ENCODE assay signal across 1 mouse cellular context in the genomic region with DNA sequence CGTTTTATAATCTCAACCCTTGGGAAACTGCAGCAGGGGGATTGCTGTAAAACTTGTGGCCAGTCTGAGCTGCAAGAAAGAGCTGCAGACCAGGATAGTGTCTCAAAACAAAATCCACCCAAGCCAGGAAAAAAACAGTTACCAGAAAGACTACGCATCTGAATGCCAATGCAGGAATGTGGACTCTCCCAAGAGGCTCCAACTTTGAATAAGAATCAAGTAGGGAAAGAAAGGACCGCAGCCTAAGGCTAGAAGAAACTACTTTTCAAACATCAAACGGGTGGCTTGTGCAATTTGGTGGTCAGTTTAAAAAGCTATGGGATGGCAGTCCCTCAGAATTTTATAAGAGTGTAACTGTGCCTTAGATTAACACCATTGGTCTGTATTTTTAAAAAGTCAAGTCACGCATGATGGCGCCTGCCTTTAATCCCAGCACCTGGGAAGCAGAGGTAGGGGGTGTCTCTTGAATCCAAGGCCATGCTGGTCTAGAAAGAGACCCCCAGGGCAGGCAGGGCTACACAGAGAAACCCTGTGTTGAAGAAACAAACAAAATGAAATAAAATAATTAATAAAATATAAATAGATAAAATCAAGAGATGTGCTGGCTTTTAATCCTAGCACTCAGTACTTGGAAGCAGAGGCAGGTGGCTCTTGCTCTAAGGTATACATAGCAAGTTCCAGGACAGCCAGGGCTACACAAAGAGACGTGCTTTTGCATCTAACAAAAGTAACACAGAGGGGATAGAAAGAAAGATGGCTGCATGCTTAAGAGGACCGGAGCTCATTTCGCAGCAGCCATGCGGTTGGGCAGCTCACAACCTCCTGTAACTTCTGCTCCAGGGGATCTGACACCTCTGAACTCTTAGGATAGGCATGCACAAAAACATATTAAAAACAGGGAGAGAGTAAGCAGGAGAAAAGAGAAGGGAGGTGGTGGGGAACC.
TF ChIP-seq lines count a peak whose summit lies in the region.

No protein-coding gene starts in this region.

TF ChIP-seq in ES-E14, 5 proteins besides CTCF, POLR2A, EP300 and RAD21:
- no peak for TF ChIP-seq ZC3H11A (IDR thresholded peaks at IDR 0.05; ENCODE audit: borderline replicate concordance, low read depth, low read length)
- peak; percentile 91 for TF ChIP-seq ZNF384 (IDR thresholded peaks at IDR 0.05; ENCODE audit: low read depth, low read length)
- TF ChIP-seq MAFK (IDR thresholded peaks at IDR 0.05; ENCODE audit: insufficient read depth, low read depth, low read length) = peak; percentile 39; the same call in 1 of the 2 replicates
- peak; percentile 64 for TF ChIP-seq CHD2 (IDR thresholded peaks at IDR 0.05; ENCODE audit: low read depth, low read length)
- peak; percentile 46; the same call in 1 of the 2 replicates for TF ChIP-seq HCFC1 (IDR thresholded peaks at IDR 0.05; ENCODE audit: borderline replicate concordance, insufficient read depth, low read length)
TF ChIP-seq in ES-E14: peak in this region for 4.
